Mouse (Mus musculus) E14TG2a.4 (cell line): ENCODE data around the gene Leo1.

ENCODE experiments used
- CTCF ChIP-seq: conservative IDR thresholded peaks from 2 replicates; pipeline ENCODE4 v1.5.1; 2014; ENCODE audit warnings: low read length
- NANOG ChIP-seq: IDR thresholded peaks from 2 replicates; pipeline ENCODE4 v1.6.1; 2014; ENCODE audit warnings: borderline replicate concordance, low read length, mixed read lengths
- POU5F1 ChIP-seq: IDR thresholded peaks from 2 replicates; pipeline ENCODE4 v1.6.1; 2014; ENCODE audit warnings: low read length, borderline replicate concordance

- TF ChIP-seq CTCF (peak; percentile 41), POU5F1 (no peak), NANOG (no peak)
These were observed 25.3 kb downstream of the Leo1 start for GRCm38 (mm10) chr9:75466641-75467040.
